Mouse (Mus musculus): ENCODE measurements around the gene Olfr996. TPM values are rescaled to one million over a fixed set of nuclear protein-coding genes. Genes with fewer than 3 reads are reported as not detected.
A peak's percentile ranks its signal among the peaks of the same experiment; 100 is the strongest.
"Not testable (repeated sequence)": the region's sequence is repeated elsewhere in the genome, so short reads cannot be mapped to it uniquely, and the experiment has no call there.

The Olfr996 gene
- total RNA-seq (2021): not detected
- long read RNA-seq, experiment 1: 0 reads
- long read RNA-seq, experiment 2: 0 reads

GRCm38 (mm10) chr2:85578915-85579314 is at the start of gene Olfr996:
Olfr996 (plus strand) TSS chr2:85579215.
- no peak for DNase-seq (ENCODE audit: low spot score in 2 of 2)

GRCm38 (mm10) chr2:85532082-85532778 is 46.8 kb upstream of the Olfr996 start:
- no peak for DNase-seq (ENCODE audit: low spot score in 2 of 2)

GRCm38 (mm10) chr2:85533934-85534333 is 45.1 kb upstream of the Olfr996 start:
- no peak for DNase-seq (ENCODE audit: low spot score in 2 of 2)

- no peak for DNase-seq (ENCODE audit: low spot score in 2 of 2)
Measured at GRCm38 (mm10) chr2:85554806-85555205, 24.2 kb upstream of the Olfr996 start.

GRCm38 (mm10) chr2:85560226-85560625 is 18.8 kb upstream of the Olfr996 start:
- no peak for DNase-seq (ENCODE audit: low spot score in 2 of 2)

- DNase-seq (ENCODE audit: low spot score in 2 of 2): peak; percentile 23 to 44
Measured at GRCm38 (mm10) chr2:85561187-85561586, 17.8 kb upstream of the Olfr996 start.

GRCm38 (mm10) chr2:85588648-85589047 is 9.6 kb downstream of the Olfr996 start, which contains the start of gene Olfr998:
Olfr998 (plus strand) TSS chr2:85588948.
- not testable (repeated sequence) for DNase-seq (ENCODE audit: low spot score in 2 of 2)

GRCm38 (mm10) chr2:85611803-85612202 is 32.8 kb downstream of the Olfr996 start, which contains the start of gene Olfr1000:
Olfr1000 (minus strand) TSS chr2:85611903.
- no peak for DNase-seq (ENCODE audit: low spot score in 2 of 2)

Other genes with a start within 250 kb of the Olfr996 start
- gene Olfr987, start 239.9 kb upstream of the Olfr996 start, total RNA-seq (2021): not detected
- not detected for gene Olfr988, start 216.0 kb upstream of the Olfr996 start, total RNA-seq (2021)
- not detected for gene Olfr992, start 169.7 kb upstream of the Olfr996 start, total RNA-seq (2021)
- gene Olfr993, start 164.3 kb upstream of the Olfr996 start, total RNA-seq (2021): not detected
- gene Olfr994, start 142.8 kb upstream of the Olfr996 start, total RNA-seq (2021): not detected
- gene Olfr995, start 135.6 kb upstream of the Olfr996 start, total RNA-seq (2021): not detected
- not detected for gene 4833423E24Rik, start 60.2 kb upstream of the Olfr996 start, total RNA-seq (2021)
- gene Olfr998, start 9.7 kb downstream of the Olfr996 start, total RNA-seq (2021): not detected
- gene Olfr1000, start 32.7 kb downstream of the Olfr996 start, total RNA-seq (2021): not detected
- not detected for gene Olfr1002, start 71.5 kb downstream of the Olfr996 start, total RNA-seq (2021)
- not detected for gene Olfr154, start 85.2 kb downstream of the Olfr996 start, total RNA-seq (2021)
- not detected for gene Olfr1006, start 99.6 kb downstream of the Olfr996 start, total RNA-seq (2021)
- gene Olfr1008, start 110.2 kb downstream of the Olfr996 start, total RNA-seq (2021): not detected
- not detected for gene Olfr1009, start 136.2 kb downstream of the Olfr996 start, total RNA-seq (2021)
- gene Olfr1012, start 183.6 kb downstream of the Olfr996 start, total RNA-seq (2021): not detected
- gene Olfr1013, start 187.9 kb downstream of the Olfr996 start, total RNA-seq (2021): not detected
- gene Olfr1014, start 193.5 kb downstream of the Olfr996 start, total RNA-seq (2021): not detected
- gene Olfr1015, start 202.8 kb downstream of the Olfr996 start, total RNA-seq (2021): not detected
- gene Olfr1016, start 223.3 kb downstream of the Olfr996 start, total RNA-seq (2021): not detected
- not detected for gene Olfr1018, start 239.3 kb downstream of the Olfr996 start, total RNA-seq (2021)